Mouse (Mus musculus): Measurements from ENCODE around the gene Pygm. TPM values are rescaled to one million over a fixed set of nuclear protein-coding genes. Genes with fewer than 3 reads are reported as not detected.

Gene Pygm
- polyA plus RNA-seq, 1 experiment from 2014 or later: 362 TPM

DNA sequence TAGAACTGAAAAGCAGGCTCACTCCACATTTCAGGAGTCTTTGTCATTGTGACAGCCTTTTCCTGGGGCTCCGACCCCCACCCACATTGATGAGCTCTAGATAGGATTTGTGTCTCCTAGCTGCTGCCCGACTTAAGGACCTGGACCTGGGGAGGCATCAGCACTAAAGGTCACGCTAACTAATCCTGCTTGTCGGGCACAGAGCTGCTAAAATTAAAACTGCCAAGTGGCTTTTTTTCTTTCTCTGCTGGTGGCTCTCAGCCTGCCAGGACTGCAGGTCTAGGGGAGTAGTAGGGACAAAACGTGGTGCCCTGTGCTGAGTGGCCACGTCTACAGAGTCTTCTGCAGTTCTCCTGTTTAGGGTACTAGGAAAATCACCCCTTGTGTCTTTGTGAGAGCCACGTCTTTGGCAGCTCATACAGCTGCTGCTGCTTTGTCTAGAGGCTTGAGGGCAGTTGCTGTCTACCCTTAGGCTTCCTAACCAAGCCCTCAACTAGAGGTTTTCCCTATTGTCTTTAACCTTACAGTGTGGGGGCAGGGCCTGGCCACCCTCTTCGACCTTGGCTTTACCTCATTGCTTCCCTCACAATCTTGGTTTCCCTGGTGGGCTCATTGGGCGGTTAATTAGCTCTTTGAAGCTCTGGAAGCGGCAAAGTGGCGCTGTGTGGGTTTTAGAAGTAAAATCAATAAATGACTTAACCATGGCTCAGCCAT is 6.7 kb upstream of the Pygm start:
- no peak for ATAC-seq (replicated peaks; ENCODE audit: extremely low read depth, insufficient read depth, low FRiP score)
- Histone ChIP-seq H3K4me2 (ENCODE audit: low read depth, low read length) (no peak overlapping the region), H3K4me1 (ENCODE audit: control insufficient read depth, insufficient read depth, low read length) (peaks cover 20% of the 10 kb centered on the region), H3K27ac (ENCODE audit: low read length) (peak overlapping the region; percentile 84), H3K9me3 (replicated peaks; ENCODE audit: control insufficient read depth, low read length) (no peaks in the 10 kb centered on the region), H3K36me3 (ENCODE audit: control insufficient read depth, insufficient read depth) (peaks cover 53% of the 10 kb centered on the region), H3K9ac (ENCODE audit: low read length) (peak overlapping the region; percentile 18; the same call in 1 of the 2 replicates), H3K4me3 (ENCODE audit: low read length) (no peak overlapping the region), H3K27me3 (ENCODE audit: control insufficient read depth, insufficient read depth, low read length) (no peaks in the 10 kb centered on the region)
- 65% methylated on average over 11 of the region's 11 CpGs for WGBS

DNA sequence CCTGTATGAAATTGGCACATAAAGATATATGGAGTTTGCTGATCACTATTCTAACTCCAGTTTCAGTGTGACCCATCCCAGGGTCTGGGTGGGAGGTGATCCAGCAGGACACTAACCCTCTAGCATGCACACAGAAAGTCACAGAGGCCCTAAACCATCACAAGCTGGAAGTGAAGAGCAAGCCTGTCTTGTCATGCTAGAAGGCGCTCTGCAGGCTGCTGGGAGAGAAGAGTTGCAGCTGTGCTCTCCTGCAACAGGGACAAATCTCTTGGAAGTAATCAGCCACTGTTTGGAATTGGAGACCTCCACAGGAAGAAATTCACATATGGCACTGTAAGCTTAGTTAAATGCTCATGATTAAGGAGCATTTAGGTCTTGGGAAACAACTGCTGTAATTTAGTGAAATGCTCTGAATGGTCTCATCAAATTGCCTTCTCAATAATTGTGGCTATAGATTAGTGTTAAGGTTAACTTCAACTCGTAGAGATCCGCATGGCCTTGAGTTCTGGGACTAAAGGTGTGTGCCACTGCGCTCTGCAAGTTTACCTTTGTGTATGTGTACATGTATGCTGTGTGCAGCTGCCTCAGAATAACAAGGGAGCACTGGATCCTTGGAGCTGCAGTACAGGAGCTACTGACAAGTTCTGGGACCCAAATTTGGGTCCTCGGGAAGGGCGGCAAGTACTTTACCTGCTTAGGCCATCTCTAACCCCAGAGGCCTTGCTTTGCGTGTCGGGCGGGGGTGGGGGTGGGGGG is 3.6 kb upstream of the Pygm start:
- Histone ChIP-seq H3K36me3 (ENCODE audit: control insufficient read depth, insufficient read depth) (peaks cover 26% of the 10 kb centered on the region), H3K9me3 (replicated peaks; ENCODE audit: control insufficient read depth, low read length) (no peaks in the 10 kb centered on the region), H3K9ac (ENCODE audit: low read length) (no peak overlapping the region), H3K4me2 (ENCODE audit: low read depth, low read length) (no peak overlapping the region), H3K27ac (ENCODE audit: low read length) (no peak overlapping the region), H3K4me1 (ENCODE audit: control insufficient read depth, insufficient read depth, low read length) (peaks cover 39% of the 10 kb centered on the region), H3K27me3 (ENCODE audit: control insufficient read depth, insufficient read depth, low read length) (no peaks in the 10 kb centered on the region), H3K4me3 (ENCODE audit: low read length) (no peak overlapping the region)
- 91% methylated on average over 9 of the region's 9 CpGs for WGBS
- ATAC-seq (replicated peaks; ENCODE audit: extremely low read depth, insufficient read depth, low FRiP score): no peak

DNA sequence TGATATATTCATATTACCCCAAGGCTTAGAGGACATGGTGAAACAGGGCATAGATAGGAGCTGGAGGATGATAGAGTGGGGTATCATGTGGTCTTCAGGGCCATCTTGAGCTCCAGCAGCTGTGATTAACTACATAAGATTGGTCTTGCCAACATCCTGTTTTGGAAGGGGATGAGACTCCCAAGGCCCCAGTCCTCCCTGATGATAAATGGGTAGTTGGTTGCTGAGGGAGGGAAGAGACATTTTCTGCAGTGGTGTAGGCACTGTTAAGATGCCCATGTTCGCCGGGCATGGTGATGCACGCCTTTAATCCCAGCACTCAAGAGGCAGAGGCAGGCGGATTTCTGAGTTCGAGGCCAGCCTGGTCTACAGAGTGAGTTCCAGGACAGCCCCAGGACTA is 3.0 kb upstream of the Pygm start:
- H3K4me1 ChIP-seq (ENCODE audit: control insufficient read depth, insufficient read depth, low read length): peaks cover 43% of the 10 kb centered on the region

DNA sequence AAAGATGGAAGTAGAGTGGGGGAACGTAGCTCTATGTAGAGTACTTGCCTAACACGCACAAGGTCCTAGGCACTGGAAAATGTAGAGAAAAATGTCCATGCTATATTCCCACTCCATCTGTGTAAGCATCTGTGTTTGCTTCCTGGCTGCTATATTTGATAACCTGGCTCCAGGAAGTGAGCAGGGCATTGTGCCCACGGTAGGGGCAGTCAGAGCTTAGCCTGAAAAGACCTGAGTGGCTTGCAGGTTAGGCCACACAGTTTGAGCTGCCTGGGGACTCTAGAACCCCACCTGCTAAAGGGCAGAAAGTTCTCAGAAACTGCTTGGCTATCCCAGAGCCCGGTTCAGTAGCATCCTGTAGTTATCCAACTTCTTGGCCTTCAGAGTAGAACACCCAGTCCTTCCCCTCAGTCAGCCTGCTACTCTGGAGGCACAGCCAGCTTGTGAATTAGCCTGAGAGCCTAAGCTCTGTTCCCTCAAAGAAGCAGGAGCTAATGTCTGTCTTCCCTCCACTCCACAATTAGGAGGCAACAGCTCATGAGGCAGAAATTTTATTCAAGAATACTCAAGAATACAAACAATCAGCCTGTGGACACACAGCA is 1.8 kb upstream of the Pygm start:
- H3K9me3 ChIP-seq (replicated peaks; ENCODE audit: control insufficient read depth, low read length): no peaks in the 10 kb centered on the region
- H3K9ac ChIP-seq (ENCODE audit: low read length): 0 out of 2 replicates have a peak overlapping the region, but pooled peaks have one; percentile 2
- 64% methylated on average over 4 of the region's 4 CpGs for WGBS
- no peak overlapping the region for H3K4me3 ChIP-seq (ENCODE audit: low read length)
- peaks cover 39% of the 10 kb centered on the region for H3K4me1 ChIP-seq (ENCODE audit: control insufficient read depth, insufficient read depth, low read length)
- H3K27me3 ChIP-seq (ENCODE audit: control insufficient read depth, insufficient read depth, low read length): no peaks in the 10 kb centered on the region
- H3K36me3 ChIP-seq (ENCODE audit: control insufficient read depth, insufficient read depth): peaks cover 9% of the 10 kb centered on the region
- no peak for ATAC-seq (replicated peaks; ENCODE audit: extremely low read depth, insufficient read depth, low FRiP score)
- peak overlapping the region; percentile 96 for H3K27ac ChIP-seq (ENCODE audit: low read length)
- no peak overlapping the region for H3K4me2 ChIP-seq (ENCODE audit: low read depth, low read length)

More for the DNA sequence above, 3.0 kb upstream of the Pygm start:
- Histone ChIP-seq H3K4me2 (ENCODE audit: low read depth, low read length) (no peak overlapping the region), H3K27ac (ENCODE audit: low read length) (no peak overlapping the region), H3K4me3 (ENCODE audit: low read length) (no peak overlapping the region), H3K36me3 (ENCODE audit: control insufficient read depth, insufficient read depth) (peaks cover 20% of the 10 kb centered on the region), H3K9ac (ENCODE audit: low read length) (no peak overlapping the region), H3K27me3 (ENCODE audit: control insufficient read depth, insufficient read depth, low read length) (no peaks in the 10 kb centered on the region), H3K9me3 (replicated peaks; ENCODE audit: control insufficient read depth, low read length) (no peaks in the 10 kb centered on the region)
- 91% methylated on average over 5 of the region's 5 CpGs for WGBS
- no peak for ATAC-seq (replicated peaks; ENCODE audit: extremely low read depth, insufficient read depth, low FRiP score)

DNA sequence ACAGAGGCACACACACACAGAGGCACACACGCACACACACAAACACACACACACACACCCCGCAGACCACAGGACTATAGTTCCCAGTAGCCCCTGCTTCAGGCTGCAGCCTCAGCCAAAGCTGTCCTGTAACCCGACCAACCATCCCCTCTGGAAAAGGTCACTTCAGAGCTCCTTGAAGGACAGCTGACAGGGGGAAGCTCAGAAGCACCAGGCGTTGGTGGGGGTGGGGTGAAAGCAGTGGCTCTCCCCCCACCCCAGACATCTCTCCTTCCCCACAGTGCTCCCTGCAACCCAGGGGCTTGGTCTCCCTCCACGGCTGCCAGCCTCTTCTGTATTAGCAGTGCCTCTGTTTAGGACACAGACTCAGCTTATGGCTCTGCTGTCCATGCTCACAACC is 729 bp upstream of the Pygm start:
- Histone ChIP-seq H3K4me3 (ENCODE audit: low read length) (no peak overlapping the region), H3K27ac (ENCODE audit: low read length) (peak overlapping the region; percentile 96), H3K4me2 (ENCODE audit: low read depth, low read length) (peak overlapping the region; percentile 68; the same call in 1 of the 2 replicates), H3K27me3 (ENCODE audit: control insufficient read depth, insufficient read depth, low read length) (no peaks in the 10 kb centered on the region), H3K9me3 (replicated peaks; ENCODE audit: control insufficient read depth, low read length) (no peaks in the 10 kb centered on the region), H3K9ac (ENCODE audit: low read length) (peak overlapping the region; percentile 54), H3K4me1 (ENCODE audit: control insufficient read depth, insufficient read depth, low read length) (peaks cover 32% of the 10 kb centered on the region), H3K36me3 (ENCODE audit: control insufficient read depth, insufficient read depth) (0 out of 2 replicates have a peak, but pooled peaks cover 2% of the 10 kb centered on the region)
- 26% methylated on average over 5 of the region's 5 CpGs for whole genome bisulfite sequencing
- ATAC-seq (replicated peaks; ENCODE audit: extremely low read depth, insufficient read depth, low FRiP score): no peak

DNA sequence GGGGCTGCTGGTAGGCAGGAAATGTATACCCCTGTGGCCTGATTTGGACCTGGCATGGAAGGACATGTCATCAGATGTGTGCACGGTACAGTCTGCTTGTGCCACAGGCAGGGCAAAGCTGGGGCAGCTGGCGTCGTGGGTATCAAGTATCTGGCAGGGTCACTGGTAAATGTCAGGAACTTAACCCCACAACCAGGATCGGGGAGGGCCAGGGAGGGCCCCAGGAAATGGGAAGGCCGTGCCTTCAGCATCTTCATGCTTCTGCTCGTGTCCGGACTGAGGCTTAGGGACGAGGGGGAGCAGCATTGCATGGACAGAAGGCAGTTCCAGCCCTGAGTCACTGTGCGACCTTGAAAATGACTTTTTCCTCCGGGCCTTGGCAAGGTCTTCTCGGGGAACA is 755 bp downstream of the Pygm start:
- Histone ChIP-seq H3K9ac (ENCODE audit: low read length) (peak overlapping the region; percentile 82), H3K4me1 (ENCODE audit: control insufficient read depth, insufficient read depth, low read length) (peaks cover 35% of the 10 kb centered on the region), H3K27ac (ENCODE audit: low read length) (peak overlapping the region; percentile 96), H3K27me3 (ENCODE audit: control insufficient read depth, insufficient read depth, low read length) (no peaks in the 10 kb centered on the region), H3K9me3 (replicated peaks; ENCODE audit: control insufficient read depth, low read length) (no peaks in the 10 kb centered on the region), H3K4me3 (ENCODE audit: low read length) (peak overlapping the region; percentile 68), H3K36me3 (ENCODE audit: control insufficient read depth, insufficient read depth) (0 out of 2 replicates have a peak, but pooled peaks cover 5% of the 10 kb centered on the region), H3K4me2 (ENCODE audit: low read depth, low read length) (peak overlapping the region; percentile 68)
- WGBS: 34% methylated on average over 11 of the region's 11 CpGs
- ATAC-seq (replicated peaks; ENCODE audit: extremely low read depth, insufficient read depth, low FRiP score): no peak; the same call in 1 of the 2 replicates

DNA sequence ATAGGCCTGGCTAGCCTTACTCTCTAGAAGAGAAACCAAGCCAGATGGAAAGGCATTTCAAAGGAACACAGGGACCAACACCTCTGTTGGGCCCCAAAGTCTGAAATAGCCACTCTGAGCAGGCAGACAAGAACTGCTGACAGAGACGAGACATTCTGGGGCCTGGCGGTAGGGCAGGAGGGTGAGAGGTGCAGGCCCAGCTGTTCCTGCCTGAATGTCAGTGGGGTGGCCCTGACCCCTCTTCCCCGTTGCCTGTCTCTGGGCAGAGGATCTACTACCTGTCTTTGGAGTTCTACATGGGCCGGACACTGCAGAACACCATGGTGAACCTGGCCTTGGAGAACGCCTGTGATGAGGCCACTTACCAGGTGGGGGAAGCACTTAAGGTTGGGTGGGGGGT is 1.2 kb downstream of the Pygm start:
- 0 out of 2 replicates have a peak, but pooled peaks cover 8% of the 10 kb centered on the region for H3K36me3 ChIP-seq (ENCODE audit: control insufficient read depth, insufficient read depth)
- H3K27me3 ChIP-seq (ENCODE audit: control insufficient read depth, insufficient read depth, low read length): no peaks in the 10 kb centered on the region
- peak overlapping the region; percentile 68 for H3K4me3 ChIP-seq (ENCODE audit: low read length)
- peak overlapping the region; percentile 96 for H3K27ac ChIP-seq (ENCODE audit: low read length)
- ATAC-seq (replicated peaks; ENCODE audit: extremely low read depth, insufficient read depth, low FRiP score): no peak
- H3K4me2 ChIP-seq (ENCODE audit: low read depth, low read length): peak overlapping the region; percentile 68
- no peaks in the 10 kb centered on the region for H3K9me3 ChIP-seq (replicated peaks; ENCODE audit: control insufficient read depth, low read length)
- WGBS: 47% methylated on average over 5 of the region's 5 CpGs
- peaks cover 35% of the 10 kb centered on the region for H3K4me1 ChIP-seq (ENCODE audit: control insufficient read depth, insufficient read depth, low read length)
- peak overlapping the region; percentile 82 for H3K9ac ChIP-seq (ENCODE audit: low read length)

DNA sequence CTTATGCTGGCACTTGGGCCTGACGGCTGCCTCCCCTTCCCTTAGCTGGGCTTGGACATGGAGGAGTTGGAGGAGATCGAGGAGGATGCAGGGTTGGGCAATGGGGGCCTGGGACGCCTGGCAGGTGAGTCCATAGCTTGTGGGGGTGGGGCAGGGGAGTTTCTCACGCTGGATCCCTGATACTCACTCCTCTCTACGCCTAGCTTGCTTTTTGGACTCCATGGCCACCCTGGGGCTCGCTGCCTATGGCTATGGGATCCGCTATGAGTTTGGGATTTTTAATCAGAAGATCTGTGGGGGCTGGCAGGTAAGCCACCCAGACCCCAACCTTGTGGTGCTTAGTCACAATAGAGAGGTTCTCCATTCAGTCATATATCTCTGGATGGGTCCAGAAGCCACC is 1.6 kb downstream of the Pygm start:
- H3K9me3 ChIP-seq (replicated peaks; ENCODE audit: control insufficient read depth, low read length): no peaks in the 10 kb centered on the region
- peaks cover 11% of the 10 kb centered on the region; the same call in 1 of the 2 replicates for H3K36me3 ChIP-seq (ENCODE audit: control insufficient read depth, insufficient read depth)
- WGBS: 62% methylated on average over 7 of the region's 7 CpGs
- H3K9ac ChIP-seq (ENCODE audit: low read length): peak overlapping the region; percentile 82
- H3K4me2 ChIP-seq (ENCODE audit: low read depth, low read length): peak overlapping the region; percentile 68
- H3K4me3 ChIP-seq (ENCODE audit: low read length): peak overlapping the region; percentile 68
- peaks cover 35% of the 10 kb centered on the region for H3K4me1 ChIP-seq (ENCODE audit: control insufficient read depth, insufficient read depth, low read length)
- peak overlapping the region; percentile 96 for H3K27ac ChIP-seq (ENCODE audit: low read length)
- ATAC-seq (replicated peaks; ENCODE audit: extremely low read depth, insufficient read depth, low FRiP score): no peak
- H3K27me3 ChIP-seq (ENCODE audit: control insufficient read depth, insufficient read depth, low read length): no peaks in the 10 kb centered on the region
